Comparison of ENCODE assay signal across 19 mouse cellular contexts in the genomic region with DNA sequence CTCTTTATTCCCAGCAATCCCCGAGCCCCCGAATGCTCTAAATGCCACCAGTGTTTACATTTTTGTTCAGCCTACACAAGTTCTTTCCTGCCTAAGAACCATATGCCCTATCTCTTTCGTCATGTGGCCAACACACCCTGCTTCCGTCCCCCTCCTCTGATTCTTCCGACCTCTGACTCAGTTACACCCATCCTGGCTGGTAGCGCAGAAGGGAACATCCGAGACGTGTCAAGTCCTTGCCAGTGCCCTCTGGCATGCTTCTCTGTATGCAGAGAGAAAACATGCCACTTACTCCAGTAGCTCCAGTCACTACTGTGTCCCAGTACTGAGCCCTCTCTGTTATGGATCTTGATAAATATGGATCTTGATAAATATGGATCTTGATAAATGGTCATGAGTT.
A peak's percentile ranks its signal among the peaks of the same experiment; 100 is the strongest.
DNase-seq lines count a peak whose midpoint lies in the region; ATAC-seq and TF ChIP-seq lines count a peak whose summit lies in the region.
"Had no signal": no experiment of that assay in that cellular context is flagged by ENCODE, and none has a peak within 500 bp of the region (broad histone marks: within the 10 kb centered on the region; RNA-seq: fewer than 3 reads in every experiment).

No protein-coding gene starts in this region.

- H3K36me3 ChIP-seq in heart, postnatal 0 days (replicated peaks; ENCODE audit: control insufficient read depth, insufficient read depth, low read length) = no peaks in the 10 kb centered on the region
- H3K36me3 ChIP-seq in heart, adult 2 months (ENCODE audit: control insufficient read depth, insufficient read depth, low read length) = no peaks in the 10 kb centered on the region
- no peaks in the 10 kb centered on the region for H3K36me3 ChIP-seq in stomach, embryonic 14.5 days (ENCODE audit: control insufficient read depth, insufficient read depth, low read length)
- no peaks in the 10 kb centered on the region for H3K36me3 ChIP-seq in stomach, postnatal 0 days (ENCODE audit: control insufficient read depth, insufficient read depth, low read length)
- H3K36me3 ChIP-seq: embryonic facial prominence, embryonic 12.5 days; hindbrain, embryonic 12.5 days; neural tube, embryonic 13.5 days had no signal

- TF ChIP-seq CTCF in heart, postnatal 0 days (IDR thresholded peaks at IDR 0.05; ENCODE audit: low read depth) = no peak
- TF ChIP-seq CTCF in heart, adult 2 months (IDR thresholded peaks at IDR 0.05) = no peak
- no peak for TF ChIP-seq CTCF in stomach, postnatal 0 days (IDR thresholded peaks at IDR 0.05; ENCODE audit: low read depth)

- 9% methylated on average over 8 of the region's 8 CpGs for WGBS in heart, postnatal 0 days
- WGBS in heart, adult 2 months = 21% methylated on average over 8 of the region's 8 CpGs
- 28% methylated on average over 8 of the region's 8 CpGs for WGBS in stomach, embryonic 14.5 days
- WGBS in stomach, postnatal 0 days = 25% methylated on average over 8 of the region's 8 CpGs

- no peak overlapping the region for H3K9ac ChIP-seq in heart, postnatal 0 days (replicated peaks; ENCODE audit: low read depth, low read length)
- no peak overlapping the region for H3K9ac ChIP-seq in heart, adult 2 months (ENCODE audit: low read depth, low read length)
- no peak overlapping the region for H3K9ac ChIP-seq in stomach, embryonic 14.5 days (replicated peaks; ENCODE audit: low read depth, low read length)
- H3K9ac ChIP-seq in stomach, postnatal 0 days (ENCODE audit: low read length) = no peak overlapping the region
- H3K9ac ChIP-seq: embryonic facial prominence, embryonic 12.5 days; hindbrain, embryonic 12.5 days; neural tube, embryonic 13.5 days had no signal

- no peaks in the 10 kb centered on the region for H3K9me3 ChIP-seq in heart, postnatal 0 days (replicated peaks; ENCODE audit: control insufficient read depth, low read length)
- H3K9me3 ChIP-seq in stomach, embryonic 14.5 days (ENCODE audit: control insufficient read depth, low read depth, low read length) = no peaks in the 10 kb centered on the region
- no peaks in the 10 kb centered on the region for H3K9me3 ChIP-seq in stomach, postnatal 0 days (ENCODE audit: control insufficient read depth, low read length)
- H3K9me3 ChIP-seq: embryonic facial prominence, embryonic 12.5 days; hindbrain, embryonic 12.5 days; neural tube, embryonic 13.5 days had no signal

- H3K4me1 ChIP-seq in heart, postnatal 0 days (ENCODE audit: control insufficient read depth, insufficient read depth) = peaks cover 11% of the 10 kb centered on the region
- no peaks in the 10 kb centered on the region for H3K4me1 ChIP-seq in heart, adult 2 months (ENCODE audit: control insufficient read depth, insufficient read depth, low read length)
- H3K4me1 ChIP-seq in stomach, embryonic 14.5 days (ENCODE audit: control insufficient read depth, insufficient read depth, low read length) = no peaks in the 10 kb centered on the region
- no peaks in the 10 kb centered on the region for H3K4me1 ChIP-seq in stomach, postnatal 0 days (replicated peaks; ENCODE audit: control insufficient read depth, insufficient read depth)
- H3K4me1 ChIP-seq: hindbrain, embryonic 12.5 days; neural tube, embryonic 13.5 days had no signal

- no peak overlapping the region for H3K27ac ChIP-seq in heart, postnatal 0 days (ENCODE audit: low read depth)
- H3K27ac ChIP-seq in heart, adult 2 months = no peak overlapping the region
- H3K27ac ChIP-seq in stomach, embryonic 14.5 days (ENCODE audit: low read length) = no peak overlapping the region
- no peak overlapping the region for H3K27ac ChIP-seq in stomach, postnatal 0 days (replicated peaks)
- H3K27ac ChIP-seq: embryonic facial prominence, embryonic 12.5 days; hindbrain, embryonic 12.5 days; neural tube, embryonic 13.5 days had no signal

- peak overlapping the region; percentile 19; the same call in 1 of the 2 replicates for H3K4me2 ChIP-seq in heart, postnatal 0 days (ENCODE audit: low read depth, low read length)
- H3K4me2 ChIP-seq in stomach, embryonic 14.5 days (replicated peaks; ENCODE audit: low read depth, low read length) = 0 out of 2 replicates have a peak overlapping the region, but pooled peaks have one; percentile 10
- no peak overlapping the region for H3K4me2 ChIP-seq in stomach, postnatal 0 days (replicated peaks; ENCODE audit: low read depth)
- H3K4me2 ChIP-seq: embryonic facial prominence, embryonic 12.5 days; hindbrain, embryonic 12.5 days; neural tube, embryonic 13.5 days had no signal

- TF ChIP-seq EP300 in heart, postnatal 0 days (IDR thresholded peaks at IDR 0.05; ENCODE audit: low read depth) = no peak
- TF ChIP-seq EP300 in heart, adult 2 months (IDR thresholded peaks at IDR 0.05; ENCODE audit: insufficient read depth, low read depth, low read length) = no peak
- TF ChIP-seq EP300 in stomach, postnatal 0 days (optimal IDR thresholded peaks at IDR 0.05) = no peak

- no peaks in the 10 kb centered on the region for H3K79me2 ChIP-seq in heart, adult 2 months (replicated peaks; ENCODE audit: control insufficient read depth, insufficient read depth, low read length)

- peak; percentile 79 for DNase-seq in heart, adult 11 months
- no peak for DNase-seq in heart, adult 9 months (ENCODE audit: low spot score in 2 of 2)
- no peak for DNase-seq in heart, postnatal 0 days (ENCODE audit: low spot score)
- no peak for DNase-seq in heart, adult 2 months
- DNase-seq in stomach, postnatal 0 days (ENCODE audit: low spot score) = no peak
- no peak for DNase-seq in thymus, adult 18-20 months
- DNase-seq: cerebellum, adult 8-10 months; gastrocnemius, postnatal 14 days; kidney, adult 18-20 months; kidney, postnatal 10 days; left cerebral cortex, postnatal 4 days; lung, postnatal 14 days; right cerebral cortex, postnatal 14 days had no signal

- H3K27me3 ChIP-seq in heart, postnatal 0 days (ENCODE audit: control insufficient read depth, insufficient read depth, low read length) = no peaks in the 10 kb centered on the region
- H3K27me3 ChIP-seq in heart, adult 2 months (ENCODE audit: control insufficient read depth, insufficient read depth, low read length) = no peaks in the 10 kb centered on the region
- H3K27me3 ChIP-seq in stomach, embryonic 14.5 days (ENCODE audit: control insufficient read depth, insufficient read depth, low read length) = no peaks in the 10 kb centered on the region
- no peaks in the 10 kb centered on the region for H3K27me3 ChIP-seq in stomach, postnatal 0 days (ENCODE audit: control insufficient read depth, insufficient read depth, low read length)
- H3K27me3 ChIP-seq: embryonic facial prominence, embryonic 12.5 days; hindbrain, embryonic 12.5 days; neural tube, embryonic 13.5 days; Patski had no signal

- intact Hi-C loops in heart, adult 2 months (cut with DNase I) = no loop called here

- H3K4me3 ChIP-seq in heart, postnatal 0 days (ENCODE audit: low read depth, low read length) = no peak overlapping the region
- no peak overlapping the region for H3K4me3 ChIP-seq in heart, adult 2 months
- no peak overlapping the region for H3K4me3 ChIP-seq in stomach, embryonic 14.5 days (ENCODE audit: low read depth, low read length)
- no peak overlapping the region for H3K4me3 ChIP-seq in stomach, postnatal 0 days (ENCODE audit: low read depth, low read length)
- H3K4me3 ChIP-seq: embryonic facial prominence, embryonic 12.5 days; hindbrain, embryonic 12.5 days; neural tube, embryonic 13.5 days had no signal

- no peak; the same call in 1 of the 2 replicates for ATAC-seq in heart, postnatal 0 days (ENCODE audit: insufficient read depth, low read depth)
- no peak for ATAC-seq in stomach, embryonic 14.5 days (ENCODE audit: insufficient number of reproducible peaks, insufficient read depth, low FRiP score, low read depth)
- ATAC-seq in stomach, postnatal 0 days (ENCODE audit: low FRiP score, low TSS enrichment) = no peak
- no peak for ATAC-seq in granulocyte monocyte progenitor cell, adult 5-6 weeks (replicated peaks; ENCODE audit: poor library complexity, severe bottlenecking)
- ATAC-seq: Patski had no signal

- TF ChIP-seq POLR2A in heart, adult 2 months (IDR thresholded peaks at IDR 0.05; ENCODE audit: insufficient read depth, low read depth, low read length) = no peak
